Mouse (Mus musculus) liver, adult 2 months (tissue): ENCODE results near the gene Dusp12.

Source experiments
- CTCF ChIP-seq: fragments of 200-500 bp; IDR thresholded peaks from 2 replicates; pipeline ENCODE4 v1.5.1; 2011; ENCODE audit warnings: low read depth, low read length, control low read depth
- POLR2A ChIP-seq: fragments of 200-500 bp; IDR thresholded peaks from 2 replicates; pipeline ENCODE4 v1.6.1; 2011; ENCODE audit warnings: low read length, control low read depth; ENCODE audit not compliant: insufficient read depth; ENCODE audit errors: extremely low read depth

GRCm38 (mm10) chr1:170864754-170865153 is 20.6 kb downstream of the Dusp12 start:
- TF ChIP-seq POLR2A (no peak), CTCF (no peak)
